Mouse (Mus musculus): ENCODE results near the gene Calm1.
A peak's percentile ranks its signal among the peaks of the same experiment; 100 is the strongest.

DNA sequence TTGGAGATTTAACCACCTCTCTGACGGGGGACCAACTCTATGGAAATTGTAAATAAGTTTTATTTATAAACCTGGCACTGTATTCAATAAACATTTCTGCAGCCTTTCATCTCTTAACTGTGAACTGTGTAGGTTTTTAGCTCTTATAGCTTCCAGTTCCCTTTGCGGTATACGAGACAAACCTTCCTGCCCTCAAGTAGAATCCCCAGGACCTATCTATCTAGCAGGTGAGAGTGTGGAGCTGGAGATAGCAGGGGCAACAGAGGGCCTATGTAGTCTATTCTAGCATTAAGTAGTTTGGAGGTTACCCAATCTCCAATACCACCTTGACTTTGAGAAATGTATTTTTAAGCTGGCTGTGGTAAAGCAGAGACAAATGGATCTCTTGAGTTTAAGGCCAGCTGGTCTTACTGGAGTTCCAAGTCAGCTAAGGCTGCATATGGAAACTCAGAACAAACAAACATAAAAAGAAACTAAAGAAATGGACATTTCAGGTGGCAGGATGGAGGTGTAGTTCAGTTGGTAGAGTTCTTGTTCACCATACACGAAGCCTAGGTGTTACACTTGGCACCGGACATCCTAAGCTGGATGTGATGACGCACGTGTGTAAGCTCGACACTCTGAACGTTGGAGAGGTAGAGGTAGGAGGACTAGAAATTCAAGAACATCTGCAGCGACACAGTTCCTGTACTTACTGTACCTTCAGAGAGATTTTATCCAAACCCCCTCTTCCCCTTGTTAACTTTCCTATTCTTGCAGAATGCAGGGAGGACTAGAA is 10.7 kb downstream of the Calm1 start:
- TF ChIP-seq CTCF (IDR thresholded peaks at IDR 0.05; ENCODE audit: extremely low read depth, insufficient read depth, low read length) (no peak), POLR2A (IDR thresholded peaks at IDR 0.05; ENCODE audit: extremely low read depth, insufficient read depth, low read length) (peak; percentile 52)
